Mouse (Mus musculus) embryo, embryonic 9.5 days (tissue): ENCODE measurements at regions not wholly inside any gene's neighbourhood (a gene's known extent, or its start where the extent isn't known, plus 50 kb on each side); places are given as distances from the start of the nearest gene placed in this dataset.

Source experiments
- DNase-seq: peaks from one replicate; pipeline ENCODE4 v3.0.0-alpha.2; 2017; ENCODE audit errors: extremely low spot score

- DNase-seq = no peak
Observed at GRCm38 (mm10) chr16:87069294-87069693, 284.7 kb upstream of the N6amt1 start.

- no peak for DNase-seq
Observed at GRCm38 (mm10) chr16:87067981-87068380, 286.0 kb upstream of the N6amt1 start.

GRCm38 (mm10) chr16:87067523-87067922 lies 286.5 kb upstream of the N6amt1 start:
- DNase-seq = no peak

- DNase-seq = no peak
Observed at GRCm38 (mm10) chr16:87060473-87060872, 293.5 kb upstream of the N6amt1 start.

- DNase-seq = no peak
Observed at GRCm38 (mm10) chr16:87049741-87050383, 304.1 kb upstream of the N6amt1 start.

- no peak for DNase-seq
Observed at GRCm38 (mm10) chr16:87044773-87045561, 309.0 kb upstream of the N6amt1 start.

GRCm38 (mm10) chr16:87043689-87044088 lies 310.3 kb upstream of the N6amt1 start:
- no peak for DNase-seq

GRCm38 (mm10) chr16:87040366-87040765 lies 313.6 kb upstream of the N6amt1 start:
- no peak for DNase-seq

- no peak for DNase-seq
Observed at GRCm38 (mm10) chr16:87039861-87040260, 314.1 kb upstream of the N6amt1 start.

- DNase-seq = no peak
Observed at GRCm38 (mm10) chr16:87037061-87037460, 316.9 kb upstream of the N6amt1 start.

- no peak for DNase-seq
Observed at GRCm38 (mm10) chr16:87031836-87032235, 322.1 kb upstream of the N6amt1 start.

- DNase-seq = no peak
Observed at GRCm38 (mm10) chr16:87028516-87029145, 325.4 kb upstream of the N6amt1 start.

- DNase-seq = no peak
Observed at GRCm38 (mm10) chr16:87027621-87028020, 326.4 kb upstream of the N6amt1 start.

- DNase-seq = no peak
Observed at GRCm38 (mm10) chr16:87022041-87022440, 331.9 kb upstream of the N6amt1 start.

GRCm38 (mm10) chr16:87017107-87017670 lies 336.8 kb upstream of the N6amt1 start:
- no peak for DNase-seq

GRCm38 (mm10) chr16:87001579-87001978 lies 352.4 kb upstream of the N6amt1 start:
- DNase-seq = no peak

- no peak for DNase-seq
Observed at GRCm38 (mm10) chr16:87001135-87001534, 352.9 kb upstream of the N6amt1 start.

GRCm38 (mm10) chr16:86971691-86972090 lies 382.3 kb upstream of the N6amt1 start:
- DNase-seq = no peak

GRCm38 (mm10) chr16:86949681-86950080 lies 404.3 kb upstream of the N6amt1 start:
- DNase-seq = no peak

- DNase-seq = no peak
Observed at GRCm38 (mm10) chr16:86945531-86946144, 408.3 kb upstream of the N6amt1 start.

- DNase-seq = no peak
Observed at GRCm38 (mm10) chr16:86945058-86945457, 408.9 kb upstream of the N6amt1 start.

- DNase-seq = no peak
Observed at GRCm38 (mm10) chr16:86934989-86935388, 419.0 kb upstream of the N6amt1 start.
